ENCODE assay signal across 9 mouse cellular contexts in the genomic region with DNA sequence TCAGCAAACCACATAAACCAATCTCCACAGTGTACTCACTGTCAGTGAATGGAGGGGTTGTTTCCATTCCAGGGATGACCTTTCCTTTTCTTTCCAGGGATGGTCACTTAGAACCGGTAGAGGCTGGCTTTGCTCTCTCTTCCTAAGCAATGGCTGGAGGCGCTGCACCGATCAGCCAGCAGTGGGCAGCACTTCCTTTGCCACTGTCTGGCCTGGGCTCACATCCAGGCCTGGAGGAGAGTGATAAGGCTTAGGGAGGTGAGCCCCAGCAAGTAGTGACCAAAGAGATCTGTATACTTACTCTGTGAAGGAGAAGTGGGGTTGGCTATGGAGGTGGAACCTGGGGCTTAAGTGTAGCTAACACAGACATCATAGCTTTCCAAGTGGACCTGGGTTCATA. TPM values are rescaled to one million over a fixed set of nuclear protein-coding genes. Genes with fewer than 3 reads are reported as not detected.
DNase-seq lines count a peak whose midpoint lies in the region; ATAC-seq lines count a peak whose summit lies in the region.
"Had no signal": no experiment of that assay in that cellular context is flagged by ENCODE, and none has a peak within 500 bp of the region (broad histone marks: within the 10 kb centered on the region; RNA-seq: fewer than 3 reads in every experiment).

No protein-coding gene starts in this region.

- intact Hi-C loops in heart, postnatal 10 days (cut with DNase I), result no loop called here

- H3K4me1 ChIP-seq in forebrain, embryonic 16.5 days (replicated peaks; ENCODE audit: control insufficient read depth, insufficient read depth, low read length), result peaks cover 3% of the 10 kb centered on the region; the same call in 1 of the 2 replicates
- H3K4me1 ChIP-seq: hindbrain, embryonic 15.5 days had no signal

- peak; percentile 69 to 82 for DNase-seq in heart, postnatal 10 days
- no peak for DNase-seq in heart, adult 8-10 months (ENCODE audit: low spot score)
- peak; percentile 17 for DNase-seq in right cerebral cortex, postnatal 14 days
- no peak for DNase-seq in right cerebral cortex, postnatal 25 days
- peak; percentile 32 for DNase-seq in lung, postnatal 14 days
- no peak for DNase-seq in right cerebral cortex, postnatal 10 days (ENCODE audit: low spot score in 2 of 2)

- WGBS in forebrain, embryonic 16.5 days, result 22% methylated on average over 3 of the region's 3 CpGs

- H3K9me3 ChIP-seq in forebrain, embryonic 16.5 days (ENCODE audit: control insufficient read depth, low read length), result no peaks in the 10 kb centered on the region
- H3K9me3 ChIP-seq: hindbrain, embryonic 15.5 days had no signal

- peaks cover 2% of the 10 kb centered on the region; the same call in 1 of the 2 replicates for H3K27me3 ChIP-seq in forebrain, embryonic 16.5 days (replicated peaks; ENCODE audit: control insufficient read depth, insufficient read depth, low read length)
- H3K27me3 ChIP-seq: hindbrain, embryonic 15.5 days had no signal

- H3K36me3 ChIP-seq in forebrain, embryonic 16.5 days (ENCODE audit: control insufficient read depth, insufficient read depth), result no peaks in the 10 kb centered on the region
- H3K36me3 ChIP-seq: hindbrain, embryonic 15.5 days had no signal

- no peak overlapping the region for H3K4me3 ChIP-seq in forebrain, embryonic 16.5 days (replicated peaks; ENCODE audit: low read length)
- H3K4me3 ChIP-seq: hindbrain, embryonic 15.5 days had no signal

- H3K9ac ChIP-seq in forebrain, embryonic 16.5 days (replicated peaks; ENCODE audit: low read depth, low read length), result no peak overlapping the region
- H3K9ac ChIP-seq: hindbrain, embryonic 15.5 days had no signal

- no peak overlapping the region for H3K27ac ChIP-seq in forebrain, embryonic 16.5 days (ENCODE audit: low read length)
- H3K27ac ChIP-seq: hindbrain, embryonic 15.5 days had no signal

- H3K4me2 ChIP-seq in forebrain, embryonic 16.5 days (ENCODE audit: low read length), result no peak overlapping the region
- H3K4me2 ChIP-seq: hindbrain, embryonic 15.5 days had no signal

- ATAC-seq in common myeloid progenitor, adult 5-6 weeks (replicated peaks; ENCODE audit: low read depth, poor library complexity, severe bottlenecking), result peak; percentile 74; the same call in 1 of the 2 replicates
- no peak for ATAC-seq in forebrain, embryonic 16.5 days

RNA-seq across cellular contexts. Expression of gene Asb18, which starts 12.5 kb away (rescaled TPM):
- total RNA-seq in heart, postnatal 10 days (2021), result 1 to 10 TPM; 6.3 to 8.0 TPM
- 10 to 100 TPM; 16.3 to 27.3 (median 23.7) TPM for total RNA-seq in heart, adult 8-10 months (2022)
- total RNA-seq in common myeloid progenitor, adult 5-6 weeks (2017), result not detected in 2 replicates
- 0.14 and 0.33 TPM in 2 replicates for polyA plus RNA-seq in forebrain, embryonic 16.5 days (2015; fragmentation: Nextera tagmentation; extraction: Ambion mirVana)

Comparison
In these comparisons a context has a peak if more than half of its experiments do, and no peak if none do; other contexts are left out.
1. DNase-seq: peak in heart, postnatal 10 days (2 of 2), right cerebral cortex, postnatal 14 days (single experiment) and lung, postnatal 14 days (single experiment); none in heart, adult 8-10 months (single experiment), right cerebral cortex, postnatal 25 days (single experiment) and right cerebral cortex, postnatal 10 days (0 of 2).